Mouse (Mus musculus): Measurements from ENCODE around the gene Hbb-bh2.

GRCm38 (mm10) chr7:103809801-103810155 is 30.5 kb downstream of the Hbb-bh2 start:
- TF ChIP-seq POLR2A (IDR thresholded peaks at IDR 0.05; ENCODE audit: low read depth, low read length) (no peak), CTCF (IDR thresholded peaks at IDR 0.05; ENCODE audit: extremely low read depth, insufficient read depth, insufficient read length, insufficient replicate concordance) (no peak)
